8 mouse cellular contexts compared by ENCODE assay signal in the genomic region with DNA sequence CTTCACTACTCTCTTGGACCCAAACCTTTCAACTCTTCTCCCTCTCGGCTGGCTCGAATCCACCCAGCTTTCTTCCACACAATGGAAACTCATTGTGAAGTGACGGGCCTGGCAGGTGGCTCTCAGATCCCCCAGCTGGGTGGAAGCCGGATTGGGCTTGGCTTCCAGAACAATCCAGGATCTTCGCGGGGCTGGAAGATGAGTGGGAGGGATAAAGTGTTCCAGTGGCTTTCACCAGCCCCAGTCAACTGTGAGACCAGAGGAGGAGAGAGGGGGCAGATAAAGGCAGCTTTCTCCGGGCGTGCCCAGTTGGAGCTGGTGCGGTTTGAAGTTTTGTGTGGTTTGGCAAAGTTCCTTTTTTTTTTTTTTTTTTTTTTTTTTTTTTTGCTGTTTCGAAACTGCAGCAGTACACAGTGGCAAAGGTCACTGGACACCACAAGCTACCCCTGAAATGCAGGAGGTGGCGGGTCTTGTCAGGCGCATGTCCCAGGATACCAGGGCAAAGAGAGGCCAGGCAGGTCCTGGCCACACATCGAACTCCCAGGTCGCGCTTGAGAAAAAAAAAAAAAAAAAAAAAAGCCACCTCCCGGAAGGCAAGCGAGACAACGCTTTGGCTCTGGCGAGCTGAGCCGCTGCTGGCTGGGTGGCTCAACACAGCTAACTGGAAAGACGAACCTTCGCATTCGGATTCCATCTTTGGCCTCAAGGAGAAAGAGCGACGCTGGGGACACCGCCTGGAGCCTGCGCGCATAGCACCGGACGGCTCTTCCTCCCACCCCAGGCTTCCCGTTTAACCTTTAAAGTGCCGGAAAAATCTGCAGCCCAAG.
DNase-seq lines count a peak whose midpoint lies in the region; TF ChIP-seq lines count a peak whose summit lies in the region.

No protein-coding gene starts in this region.

- 15% methylated on average over 32 of the region's 32 CpGs for WGBS in midbrain, embryonic 10.5 days
- 17% methylated on average over 32 of the region's 32 CpGs for WGBS in spleen, adult 2 months

- H3K27me3 ChIP-seq in midbrain, embryonic 10.5 days (ENCODE audit: low read depth, poor library complexity, severe bottlenecking): peaks cover 59% of the 10 kb centered on the region
- H3K27me3 ChIP-seq in spleen, adult 2 months (ENCODE audit: control insufficient read depth, insufficient read depth, low read length): no peaks in the 10 kb centered on the region

- H3K4me3 ChIP-seq in midbrain, embryonic 10.5 days: peak overlapping the region; percentile 45
- H3K4me3 ChIP-seq in spleen, adult 2 months (ENCODE audit: extremely low read depth, insufficient read depth, insufficient read length): peak overlapping the region; percentile 51; the same call in 1 of the 2 replicates

- no peaks in the 10 kb centered on the region for H3K36me3 ChIP-seq in midbrain, embryonic 10.5 days
- H3K36me3 ChIP-seq in spleen, adult 2 months (ENCODE audit: control insufficient read depth, insufficient read depth, low read length): no peaks in the 10 kb centered on the region

- intact Hi-C loops in left cerebral cortex, postnatal 4 days (cut with DNase I): no loop called here

- H3K27ac ChIP-seq in midbrain, embryonic 10.5 days (replicated peaks): no peak overlapping the region; the same call in 1 of the 2 replicates
- 0 out of 2 replicates have a peak overlapping the region, but pooled peaks have one; percentile 9 for H3K27ac ChIP-seq in spleen, adult 2 months (ENCODE audit: insufficient read depth, low read length)

- TF ChIP-seq CTCF in spleen, adult 2 months (IDR thresholded peaks at IDR 0.05; ENCODE audit: extremely low read depth, insufficient read depth, insufficient read length, insufficient replicate concordance): peak; percentile 59; the same call in 1 of the 2 replicates

- DNase-seq in spleen, adult 18-20 months: peak; percentile 26 to 40
- no peak for DNase-seq in spleen, adult 12 weeks (ENCODE audit: low spot score)
- peak; percentile 88 for DNase-seq in embryo, embryonic 10 days (ENCODE audit: low spot score)
- peak; percentile 51 for DNase-seq in gastrocnemius, postnatal 10 days
- peak; percentile 50 for DNase-seq in hindlimb bud, embryonic 11.5 days (ENCODE audit: extremely low spot score, low read depth, low spot score)
- peak; percentile 64 for DNase-seq in left cerebral cortex, postnatal 4 days
- peak; percentile 75 for DNase-seq in midbrain, embryonic 10.5 days (ENCODE audit: low spot score)
- peak; percentile 30 to 39 for DNase-seq in spleen, adult 2 months (ENCODE audit: low read depth in 1 of 2, low spot score in 2 of 2)

- no peak for TF ChIP-seq POLR2A in spleen, adult 2 months (IDR thresholded peaks at IDR 0.05; ENCODE audit: low read depth, low read length)

- no peaks in the 10 kb centered on the region for H3K9me3 ChIP-seq in midbrain, embryonic 10.5 days (replicated peaks)

- H3K4me1 ChIP-seq in midbrain, embryonic 10.5 days: peaks cover 5% of the 10 kb centered on the region
- H3K4me1 ChIP-seq in spleen, adult 2 months (ENCODE audit: control insufficient read depth, insufficient read depth, insufficient read length): peaks cover 9% of the 10 kb centered on the region; the same call in 1 of the 2 replicates
